Mouse (Mus musculus) CD4-positive, CD25-positive, alpha-beta regulatory T cell, adult 4 months (primary cell): ENCODE data around the gene Aldh9a1. TPM values are rescaled to one million over a fixed set of nuclear protein-coding genes. Genes with fewer than 3 reads are reported as not detected.

ENCODE experiments used
- ATAC-seq: one replicate; pipeline ENCODE4 v1.8.0; 2017
- polyA plus RNA-seq, 2 experiments: library from polyadenylated mRNA; unstranded; fragments of 100-300 nt; shearing (Covaris generic); gene quantifications; one replicate each; pipeline ENCODE4 v1.2.1; 2017

Aldh9a1 gene
- polyA plus RNA-seq, 2 experiments from 2014 or later = 70.3 to 93.0 TPM

GRCm38 (mm10) chr1:167350597-167351415 lies 1.0 kb downstream of the Aldh9a1 start:
- peak; percentile 5 for ATAC-seq

GRCm38 (mm10) chr1:167352403-167352802 lies 2.6 kb downstream of the Aldh9a1 start:
- ATAC-seq = no peak

GRCm38 (mm10) chr1:167357387-167357786 lies 7.6 kb downstream of the Aldh9a1 start:
- no peak for ATAC-seq

- ATAC-seq = no peak
These were observed 8.9 kb downstream of the Aldh9a1 start for GRCm38 (mm10) chr1:167358731-167359130.

- ATAC-seq = no peak
These were observed 10.5 kb downstream of the Aldh9a1 start for GRCm38 (mm10) chr1:167360268-167360667.

GRCm38 (mm10) chr1:167362819-167363218 lies 13.0 kb downstream of the Aldh9a1 start:
- no peak for ATAC-seq

- no peak for ATAC-seq
These were observed 13.5 kb downstream of the Aldh9a1 start for GRCm38 (mm10) chr1:167363322-167363721.

GRCm38 (mm10) chr1:167365808-167366207 lies 16.0 kb downstream of the Aldh9a1 start:
- no peak for ATAC-seq

- no peak for ATAC-seq
These were observed 16.8 kb downstream of the Aldh9a1 start for GRCm38 (mm10) chr1:167366621-167367020.

GRCm38 (mm10) chr1:167368018-167368417 lies 18.2 kb downstream of the Aldh9a1 start:
- ATAC-seq = no peak

- ATAC-seq = no peak
These were observed 18.7 kb downstream of the Aldh9a1 start for GRCm38 (mm10) chr1:167368513-167368912.

GRCm38 (mm10) chr1:167369905-167370304 lies 20.1 kb downstream of the Aldh9a1 start:
- ATAC-seq = peak; percentile 98

GRCm38 (mm10) chr1:167372739-167373138 lies 22.9 kb downstream of the Aldh9a1 start:
- ATAC-seq = no peak

- peak; percentile 68 for ATAC-seq
These were observed 24.4 kb downstream of the Aldh9a1 start for GRCm38 (mm10) chr1:167374003-167374784.

- no peak for ATAC-seq
These were observed 25.2 kb downstream of the Aldh9a1 start for GRCm38 (mm10) chr1:167374942-167375341.

GRCm38 (mm10) chr1:167378019-167378418 lies 28.2 kb downstream of the Aldh9a1 start:
- ATAC-seq = no peak

- no peak for ATAC-seq
These were observed 30.0 kb downstream of the Aldh9a1 start for GRCm38 (mm10) chr1:167379751-167380150.

GRCm38 (mm10) chr1:167380223-167380622 lies 30.4 kb downstream of the Aldh9a1 start:
- ATAC-seq = no peak

GRCm38 (mm10) chr1:167381050-167382015 lies 31.5 kb downstream of the Aldh9a1 start:
- no peak for ATAC-seq

- ATAC-seq = no peak
These were observed 32.5 kb downstream of the Aldh9a1 start for GRCm38 (mm10) chr1:167382316-167382715.

GRCm38 (mm10) chr1:167382763-167383162 lies 33.0 kb downstream of the Aldh9a1 start:
- no peak for ATAC-seq

- ATAC-seq = no peak
These were observed 33.4 kb downstream of the Aldh9a1 start for GRCm38 (mm10) chr1:167383178-167383577.
